In the genomic region with DNA sequence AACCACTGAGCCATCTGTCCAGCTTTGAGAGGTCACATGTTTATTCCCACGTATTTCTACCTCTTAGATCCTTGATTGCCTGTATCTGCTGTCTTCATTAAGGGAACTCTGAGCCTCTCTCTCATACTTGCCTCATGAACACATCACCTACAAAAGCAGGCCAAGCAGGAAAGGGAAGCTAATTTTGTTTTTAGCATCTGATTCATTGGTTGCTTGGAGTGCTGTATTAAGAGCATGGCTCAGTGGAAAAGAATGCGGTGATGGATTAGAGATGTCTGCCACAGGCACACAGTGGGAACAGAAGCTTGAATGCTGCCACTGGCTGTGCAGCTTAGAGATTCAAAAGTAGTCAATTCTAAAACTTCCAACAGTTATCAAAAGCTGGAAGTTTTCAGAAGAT, we compare ENCODE assay signal across 13 mouse cellular contexts. TPM values are rescaled to one million over a fixed set of nuclear protein-coding genes. Genes with fewer than 3 reads are reported as not detected.
"Had no signal": no experiment of that assay in that cellular context is flagged by ENCODE, and none has a peak within 500 bp of the region (broad histone marks: within the 10 kb centered on the region; RNA-seq: fewer than 3 reads in every experiment).

No protein-coding gene starts in this region.

- H3K4me2 ChIP-seq: limb, embryonic 13.5 days; midbrain, embryonic 13.5 days; stomach, embryonic 15.5 days had no signal

- H3K9me3 ChIP-seq: limb, embryonic 13.5 days; midbrain, embryonic 13.5 days; stomach, embryonic 15.5 days had no signal

- H3K36me3 ChIP-seq: limb, embryonic 13.5 days; midbrain, embryonic 13.5 days; stomach, embryonic 15.5 days had no signal

- H3K27me3 ChIP-seq: limb, embryonic 13.5 days; midbrain, embryonic 13.5 days; stomach, embryonic 15.5 days had no signal

- H3K27ac ChIP-seq: layer of hippocampus, adult 2 months; limb, embryonic 13.5 days; liver, embryonic 14.5 days; midbrain, embryonic 13.5 days; stomach, embryonic 15.5 days had no signal

- H3K4me1 ChIP-seq: limb, embryonic 13.5 days; midbrain, embryonic 13.5 days; stomach, embryonic 15.5 days had no signal

- ATAC-seq: midbrain, embryonic 13.5 days had no signal

- H3K9ac ChIP-seq: limb, embryonic 13.5 days; liver, embryonic 14.5 days; midbrain, embryonic 13.5 days; stomach, embryonic 15.5 days had no signal

- H3K4me3 ChIP-seq: layer of hippocampus, adult 2 months; limb, embryonic 13.5 days; midbrain, embryonic 13.5 days; stomach, embryonic 15.5 days had no signal

- DNase-seq: kidney, adult 9 months; kidney, postnatal 10 days; kidney, postnatal 4 days; lung, adult 18-20 months; thymus, postnatal 36 days had no signal

RNA-seq across cellular contexts. Expression of a gene that starts 51.9 kb away (rescaled TPM):
- polyA plus RNA-seq: limb, embryonic 13.5 days; lung, embryonic 16.5 days; midbrain, postnatal 0 days; thymus, postnatal 0 days had no signal
